Mouse (Mus musculus) G1E (cell line): ENCODE measurements around the gene Pign.

Source experiments
- CTCF ChIP-seq: IDR thresholded peaks from 2 replicates; pipeline ENCODE4 v1.5.1; 2012; ENCODE audit warnings: low read depth, low read length, inconsistent platforms, mixed read lengths
- GATA1 ChIP-seq: IDR thresholded peaks from 2 replicates; pipeline ENCODE4 v1.6.1; 2012; ENCODE audit warnings: borderline replicate concordance, low read length, inconsistent platforms, mixed read lengths

DNA sequence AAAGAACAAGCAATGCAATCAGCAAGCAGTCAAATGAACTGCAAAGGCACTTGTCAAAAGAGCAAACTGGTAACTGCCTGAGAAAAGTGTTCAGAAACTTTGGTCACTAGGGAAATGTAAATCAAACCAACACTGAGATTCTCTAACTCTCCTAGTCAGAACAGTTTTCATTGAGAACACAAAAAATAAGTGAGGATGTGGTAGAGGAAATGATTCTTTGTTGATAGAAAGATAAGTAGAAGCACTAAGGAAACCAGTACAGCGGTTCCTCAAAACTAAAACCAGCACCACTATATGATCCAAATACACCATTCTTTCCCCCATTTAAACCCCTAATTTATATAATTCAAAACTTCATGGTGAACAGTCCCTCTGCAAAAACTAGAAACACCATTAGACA is 120.4 kb downstream of the Pign start:
- TF ChIP-seq CTCF (no peak), GATA1 (no peak)
